In genomic region chr4:155215203-155215602, GRCm38 (mm10) we compare ENCODE assay signal across 10 mouse cellular contexts. TPM values are rescaled to one million over a fixed set of nuclear protein-coding genes. Genes with fewer than 3 reads are reported as not detected.
DNase-seq lines count a peak whose midpoint lies in the region; ATAC-seq and TF ChIP-seq lines count a peak whose summit lies in the region.
"Had no signal": no experiment of that assay in that cellular context is flagged by ENCODE, and none has a peak within 500 bp of the region (broad histone marks: within the 10 kb centered on the region; RNA-seq: fewer than 3 reads in every experiment).

No protein-coding gene starts in this region.

- no peak overlapping the region for H3K9ac ChIP-seq in heart, adult 2 months (ENCODE audit: low read depth, low read length)
- no peak overlapping the region for H3K9ac ChIP-seq in hindbrain, postnatal 0 days (replicated peaks; ENCODE audit: low read length)

- intact Hi-C loops in heart, adult 2 months (cut with DNase I) = loop anchor here (2.0 kb wide), 1 partner anchor 14 kb away; no protein-coding TSS in a partner anchor

- H3K4me3 ChIP-seq in heart, adult 2 months = 0 out of 2 replicates have a peak overlapping the region, but pooled peaks have one; percentile 1
- H3K4me3 ChIP-seq in hindbrain, postnatal 0 days (ENCODE audit: low read length) = no peak overlapping the region

- DNase-seq in heart, adult 2 months = peak; percentile 57 to 61
- no peak for DNase-seq in heart, adult 9 months (ENCODE audit: low spot score in 2 of 2)
- peak; percentile 73 for DNase-seq in ovary, adult 18-20 months (ENCODE audit: low spot score)
- DNase-seq in ovary, postnatal 14 days (ENCODE audit: low spot score) = no peak
- no peak for DNase-seq in hindbrain, postnatal 0 days (ENCODE audit: low spot score)
- no peak for DNase-seq in right cerebral cortex, postnatal 10 days (ENCODE audit: low spot score in 2 of 2)
- no peak for DNase-seq in gastrocnemius, adult 18-20 months (ENCODE audit: low spot score)
- no peak for DNase-seq in frontal cortex, postnatal 14 days (ENCODE audit: low spot score in 2 of 2)
- DNase-seq: cerebellum, adult 18-20 months; layer of hippocampus, adult 9-11 months had no signal

- H3K79me2 ChIP-seq in heart, adult 2 months (replicated peaks; ENCODE audit: control insufficient read depth, insufficient read depth, low read length) = peaks cover 29% of the 10 kb centered on the region

- no peak for TF ChIP-seq CTCF in heart, adult 2 months (IDR thresholded peaks at IDR 0.05)
- no peak for TF ChIP-seq CTCF in hindbrain, postnatal 0 days (IDR thresholded peaks at IDR 0.05; ENCODE audit: low read depth)

- peaks cover 75% of the 10 kb centered on the region for H3K4me1 ChIP-seq in heart, adult 2 months (ENCODE audit: control insufficient read depth, insufficient read depth, low read length)
- peaks cover 65% of the 10 kb centered on the region for H3K4me1 ChIP-seq in hindbrain, postnatal 0 days (ENCODE audit: insufficient read depth, low read length)

- H3K27ac ChIP-seq in heart, adult 2 months = peak overlapping the region; percentile 74
- H3K27ac ChIP-seq in hindbrain, postnatal 0 days = no peak overlapping the region

- H3K4me2 ChIP-seq in hindbrain, postnatal 0 days (ENCODE audit: low read depth, low read length) = peak overlapping the region; percentile 100

- no peak for ATAC-seq in hindbrain, postnatal 0 days

- TF ChIP-seq EP300 in heart, adult 2 months (IDR thresholded peaks at IDR 0.05; ENCODE audit: insufficient read depth, low read depth, low read length) = no peak

- H3K9me3 ChIP-seq in hindbrain, postnatal 0 days (ENCODE audit: low read length) = no peaks in the 10 kb centered on the region

- 16% methylated on average over 9 of the region's 9 CpGs for WGBS in heart, adult 2 months
- WGBS in hindbrain, postnatal 0 days = 42% methylated on average over 9 of the region's 9 CpGs

- no peaks in the 10 kb centered on the region for H3K27me3 ChIP-seq in heart, adult 2 months (ENCODE audit: control insufficient read depth, insufficient read depth, low read length)
- no peaks in the 10 kb centered on the region for H3K27me3 ChIP-seq in hindbrain, postnatal 0 days (ENCODE audit: insufficient read depth, low read length)

- H3K36me3 ChIP-seq in heart, adult 2 months (ENCODE audit: control insufficient read depth, insufficient read depth, low read length) = peaks cover 6% of the 10 kb centered on the region; the same call in 1 of the 2 replicates
- H3K36me3 ChIP-seq in hindbrain, postnatal 0 days (ENCODE audit: insufficient read depth, low read length) = no peaks in the 10 kb centered on the region

- TF ChIP-seq POLR2A in heart, adult 2 months (IDR thresholded peaks at IDR 0.05; ENCODE audit: insufficient read depth, low read depth, low read length) = no peak

RNA-seq across cellular contexts. Expression of gene Ski, which starts 7.2 kb away (rescaled TPM):
- total RNA-seq in heart, adult 2 months (2021) = 10 to 100 TPM; 56.7 to 56.8 TPM
- polyA plus RNA-seq in heart, adult 2 months (2012; rRNA removed) = 34.9 and 46.0 TPM in 2 replicates
- 69.8 and 71.3 TPM in 2 replicates for total RNA-seq in hindbrain, postnatal 0 days (2014; rRNA removed)
- 8.8 and 9.5 TPM in 2 replicates for polyA plus RNA-seq in hindbrain, postnatal 0 days (2015; fragmentation: Nextera tagmentation; extraction: Ambion mirVana)
- total RNA-seq in gastrocnemius, adult 18-20 months (2021) = 10 to 100 TPM; 28.3 to 31.3 TPM

RNA-seq across cellular contexts. Expression of gene Faap20, which starts 34.4 kb away (rescaled TPM):
- total RNA-seq in heart, adult 2 months (2021) = 10 to 100 TPM; 14.4 to 16.7 TPM
- 26.7 and 30.3 TPM in 2 replicates for polyA plus RNA-seq in heart, adult 2 months (2012; rRNA removed)
- total RNA-seq in hindbrain, postnatal 0 days (2014; rRNA removed) = 51.2 and 61.4 TPM in 2 replicates
- 60.8 and 62.5 TPM in 2 replicates for polyA plus RNA-seq in hindbrain, postnatal 0 days (2015; fragmentation: Nextera tagmentation; extraction: Ambion mirVana)
- total RNA-seq in gastrocnemius, adult 18-20 months (2021) = 1 to 10 TPM; 5.2 to 6.6 TPM

Comparison
In these comparisons a context has a peak if more than half of its experiments do, and no peak if none do; other contexts are left out.
1. DNase-seq: peak in heart, adult 2 months (2 of 2) and ovary, adult 18-20 months (single experiment); none in heart, adult 9 months (0 of 2), ovary, postnatal 14 days (single experiment), hindbrain, postnatal 0 days (single experiment), right cerebral cortex, postnatal 10 days (0 of 2), gastrocnemius, adult 18-20 months (single experiment) and frontal cortex, postnatal 14 days (0 of 2).